Mouse (Mus musculus) CD4-positive, CD25-positive, alpha-beta regulatory T cell (primary cell): ENCODE results near the gene Lrrc3. TPM values are rescaled to one million over a fixed set of nuclear protein-coding genes. Genes with fewer than 3 reads are reported as not detected.

ENCODE experiments used
- polyA plus RNA-seq: library from polyadenylated mRNA; unstranded; fragments of 100-300 nt; shearing (Covaris generic); gene quantifications from one replicate; pipeline ENCODE4 v1.2.1, GENCODE M21; 2017

The Lrrc3 gene
- 0.11 TPM for polyA plus RNA-seq

DNA sequence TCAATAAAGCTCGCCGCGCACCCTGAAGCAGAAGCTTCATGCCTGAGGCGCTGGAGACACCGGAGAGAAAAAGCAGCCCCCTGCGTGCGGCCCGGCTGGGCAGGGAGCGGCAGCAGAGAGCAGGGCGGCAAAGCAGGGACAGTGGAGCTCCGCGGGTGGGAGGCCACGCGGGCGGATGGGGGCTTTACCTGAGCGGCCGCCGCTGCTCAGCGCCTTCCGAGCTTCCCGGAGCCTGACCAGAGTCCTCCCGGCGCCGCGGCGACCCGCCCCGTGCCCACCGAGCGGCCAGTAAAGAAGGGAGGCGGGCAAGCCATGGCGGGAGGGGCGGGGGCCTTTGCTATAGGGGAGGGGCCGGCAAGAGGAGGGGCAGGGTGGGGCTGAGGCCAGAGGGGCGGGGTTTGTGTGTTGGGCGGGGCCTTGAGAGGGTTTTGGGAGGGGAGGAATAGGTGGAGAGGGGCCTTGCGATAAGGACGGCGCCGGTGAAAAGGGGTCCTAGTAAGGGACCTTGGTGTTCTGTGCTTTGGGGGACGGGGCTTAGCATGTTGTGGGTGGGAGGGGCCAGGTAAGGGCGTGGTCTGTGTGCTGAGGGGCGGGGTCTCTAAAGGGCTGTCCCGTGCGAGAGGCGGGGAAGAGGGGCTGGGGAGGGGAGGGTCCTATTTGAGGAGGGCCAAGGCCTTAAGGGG is at the start of gene Lrrc3:
Lrrc3 (minus strand) TSS at position 326 of the 683 bp plus-strand sequence.

DNA sequence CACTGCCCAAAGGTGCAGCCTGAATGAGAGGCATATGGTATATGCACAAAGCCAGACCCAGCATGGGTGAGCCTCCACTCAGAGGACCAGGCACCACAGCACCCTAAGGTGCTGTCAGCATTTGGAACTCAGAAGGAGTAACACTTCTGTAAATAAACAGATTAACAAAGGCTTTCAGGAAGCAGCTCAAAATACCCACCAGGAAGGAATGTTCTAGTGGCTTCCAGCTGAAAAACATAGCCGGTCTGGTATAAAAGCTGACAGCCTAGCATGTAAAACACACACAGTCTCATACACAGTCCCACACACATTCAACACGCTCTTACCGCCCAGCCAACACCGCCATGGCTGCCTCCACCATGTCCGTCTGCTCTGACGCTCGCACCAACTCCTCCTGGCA is 40.7 kb downstream of the Lrrc3 start, which contains the start of gene Gm3285:
Gm3285 (plus strand) TSS at position 301 of the 400 bp plus-strand sequence.

DNA sequence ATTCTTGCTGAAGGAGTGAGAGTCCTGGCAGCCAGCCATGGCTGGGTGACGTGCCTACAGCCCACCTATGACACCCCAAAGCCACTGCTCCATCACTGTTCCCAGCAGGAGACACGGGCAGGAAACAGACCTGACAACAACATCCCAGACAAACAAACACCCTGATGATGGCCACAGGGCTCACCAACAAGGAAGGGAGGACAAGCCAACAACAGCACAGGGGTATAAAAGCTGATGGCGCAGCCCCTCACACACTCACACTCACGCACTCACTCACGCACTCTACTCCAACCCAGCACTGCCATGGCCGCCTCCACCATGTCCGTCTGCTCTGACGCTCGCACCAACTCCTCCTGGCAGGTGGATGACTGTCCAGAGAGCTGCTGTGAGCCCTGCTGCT is 49.8 kb downstream of the Lrrc3 start, which contains the start of gene Gm10318:
Gm10318 (plus strand) TSS at position 301 of the 400 bp plus-strand sequence.

Other genes starting within 250 kb of the Lrrc3 start
- gene Tspear, start 216.0 kb downstream of the Lrrc3 start, polyA plus RNA-seq: 0.26 TPM
- not detected for gene Gm19402, start 211.8 kb downstream of the Lrrc3 start, polyA plus RNA-seq
- gene Gm9508, start 205.3 kb downstream of the Lrrc3 start, polyA plus RNA-seq: not detected
- not detected for gene Gm10272, start 195.9 kb downstream of the Lrrc3 start, polyA plus RNA-seq
- gene Gm10024, start 191.1 kb downstream of the Lrrc3 start, polyA plus RNA-seq: not detected
- not detected for gene Gm10142, start 186.7 kb downstream of the Lrrc3 start, polyA plus RNA-seq
- gene Krtap12-1, start 181.9 kb downstream of the Lrrc3 start, polyA plus RNA-seq: not detected
- gene Gm10100, start 176.1 kb downstream of the Lrrc3 start, polyA plus RNA-seq: not detected
- gene Gm18596, start 159.9 kb downstream of the Lrrc3 start, polyA plus RNA-seq: not detected
- not detected for gene Gm9736, start 151.2 kb downstream of the Lrrc3 start, polyA plus RNA-seq
- not detected for gene Gm3233, start 142.9 kb downstream of the Lrrc3 start, polyA plus RNA-seq
- not detected for gene Gm3238, start 131.2 kb downstream of the Lrrc3 start, polyA plus RNA-seq
- gene Gm7138, start 125.6 kb downstream of the Lrrc3 start, polyA plus RNA-seq: not detected
- gene Gm3250, start 120.0 kb downstream of the Lrrc3 start, polyA plus RNA-seq: not detected
- not detected for gene Gm7137, start 114.3 kb downstream of the Lrrc3 start, polyA plus RNA-seq
- not detected for gene Gm9639, start 107.5 kb downstream of the Lrrc3 start, polyA plus RNA-seq
- not detected for gene Gm19668, start 103.4 kb downstream of the Lrrc3 start, polyA plus RNA-seq
- not detected for gene Gm9507, start 90.7 kb downstream of the Lrrc3 start, polyA plus RNA-seq
- not detected for gene Gm2696, start 87.9 kb downstream of the Lrrc3 start, polyA plus RNA-seq
- not detected for gene Krtap10-4, start 75.4 kb downstream of the Lrrc3 start, polyA plus RNA-seq
- not detected for gene Krtap10-10, start 66.6 kb downstream of the Lrrc3 start, polyA plus RNA-seq
- not detected for gene Gm36176, start 55.7 kb downstream of the Lrrc3 start, polyA plus RNA-seq
- not detected for gene Gm10318, start 49.7 kb downstream of the Lrrc3 start, polyA plus RNA-seq
- not detected for gene Gm3285, start 40.6 kb downstream of the Lrrc3 start, polyA plus RNA-seq
- gene Trpm2, start 68.0 kb upstream of the Lrrc3 start, polyA plus RNA-seq: 0.49 TPM
- gene 1810043G02Rik, start 76.0 kb upstream of the Lrrc3 start, polyA plus RNA-seq: 8.2 TPM
- 69.3 TPM for gene Pfkl, start 107.5 kb upstream of the Lrrc3 start, polyA plus RNA-seq
- not detected for gene Dnmt3l, start 139.4 kb upstream of the Lrrc3 start, polyA plus RNA-seq
- gene Aire, start 141.1 kb upstream of the Lrrc3 start, polyA plus RNA-seq: 0.34 TPM
- 8.9 TPM for gene Icosl, start 166.8 kb upstream of the Lrrc3 start, polyA plus RNA-seq